Mouse (Mus musculus) small intestine, adult 2 months (tissue): ENCODE results near the gene Snip1. TPM values are rescaled to one million over a fixed set of nuclear protein-coding genes. Genes with fewer than 3 reads are reported as not detected.

Experiments
- H3K27ac ChIP-seq: fragments of 200-500 bp; 2 replicates; pipeline ENCODE4 v1.5.1; 2012; ENCODE audit warnings: low read depth, low read length, control low read depth, inconsistent platforms; ENCODE audit not compliant: insufficient read depth
- H3K27me3 ChIP-seq: fragments of 200-500 bp; 2 replicates; pipeline ENCODE4 v1.6.1; 2012; ENCODE audit warnings: mild to moderate bottlenecking, moderate library complexity, low read length, inconsistent platforms; ENCODE audit not compliant: control insufficient read depth, insufficient read depth
- H3K36me3 ChIP-seq: fragments of 200-500 bp; 2 replicates; pipeline ENCODE4 v1.6.1; 2012; ENCODE audit warnings: mild to moderate bottlenecking, low read length, control low read depth, inconsistent platforms; ENCODE audit not compliant: control insufficient read depth, insufficient read depth
- H3K4me1 ChIP-seq: fragments of 200-500 bp; 2 replicates; pipeline ENCODE4 v1.6.1; 2012; ENCODE audit warnings: low read length, inconsistent platforms, mixed read lengths; ENCODE audit not compliant: control insufficient read depth, insufficient read depth, insufficient read length
- H3K4me3 ChIP-seq: fragments of 200-500 bp; 2 replicates; pipeline ENCODE4 v1.5.1; 2012; ENCODE audit warnings: low read depth, mild to moderate bottlenecking, control low read depth, inconsistent platforms, low read length, moderate library complexity
- CTCF ChIP-seq: fragments of 200-500 bp; IDR thresholded peaks from 2 replicates; pipeline ENCODE4 v1.5.1; 2012; ENCODE audit warnings: low read depth, mild to moderate bottlenecking, control low read depth, inconsistent platforms, low read length, moderate library complexity, mixed read lengths; ENCODE audit not compliant: insufficient replicate concordance, insufficient read length; ENCODE audit errors: extremely low read depth
- POLR2A ChIP-seq: fragments of 200-500 bp; IDR thresholded peaks from 2 replicates; pipeline ENCODE4 v1.6.1; 2012; ENCODE audit warnings: low read depth, mild to moderate bottlenecking, control low read depth, inconsistent platforms, low read length, moderate library complexity
- WGBS: fragments of 180-500 bp; shearing (Covaris S2); methylation state at CpG from one replicate; pipeline ENCODE4 v1.1.7; 2018; 5-methylcytosine and 5-hydroxymethylcytosine counted together
- polyA plus RNA-seq: library from polyadenylated mRNA; depleted of rRNA; stranded (reverse); fragments of >200 nt; gene quantifications from 2 replicates; pipeline ENCODE4 v1.2.3, GENCODE M21; 2012

The Snip1 gene
- polyA plus RNA-seq, 1 experiment, result 6.2 TPM

DNA sequence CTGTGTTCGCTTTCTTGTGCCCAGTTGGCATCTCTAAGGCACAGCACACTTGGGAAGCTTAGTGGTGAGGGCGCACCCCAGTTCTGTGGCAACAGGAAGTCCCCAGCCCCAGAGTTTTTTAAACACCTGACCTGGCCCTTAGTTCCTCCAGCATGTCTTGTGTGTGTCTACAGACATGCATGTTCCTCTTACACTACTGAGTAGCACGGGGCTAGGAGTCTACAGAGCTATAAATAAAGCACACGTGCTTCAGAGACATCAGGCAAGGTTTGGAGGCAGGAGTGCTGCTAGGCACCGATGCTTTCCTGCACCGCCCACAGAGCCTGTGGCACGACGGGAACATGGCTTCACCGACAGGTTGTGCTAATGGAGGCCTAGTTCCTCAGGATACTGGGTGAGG, 11.1 kb upstream of the Snip1 start:
- H3K4me1 ChIP-seq, result no peaks in the 10 kb centered on the region
- H3K4me3 ChIP-seq, result no peak overlapping the region
- WGBS, result 82% methylated on average over 9 of the region's 9 CpGs
- no peak overlapping the region; the same call in 1 of the 2 replicates for H3K27ac ChIP-seq
- H3K36me3 ChIP-seq, result peaks cover 43% of the 10 kb centered on the region
- H3K27me3 ChIP-seq, result no peaks in the 10 kb centered on the region
- TF ChIP-seq CTCF (no peak), POLR2A (no peak)

DNA sequence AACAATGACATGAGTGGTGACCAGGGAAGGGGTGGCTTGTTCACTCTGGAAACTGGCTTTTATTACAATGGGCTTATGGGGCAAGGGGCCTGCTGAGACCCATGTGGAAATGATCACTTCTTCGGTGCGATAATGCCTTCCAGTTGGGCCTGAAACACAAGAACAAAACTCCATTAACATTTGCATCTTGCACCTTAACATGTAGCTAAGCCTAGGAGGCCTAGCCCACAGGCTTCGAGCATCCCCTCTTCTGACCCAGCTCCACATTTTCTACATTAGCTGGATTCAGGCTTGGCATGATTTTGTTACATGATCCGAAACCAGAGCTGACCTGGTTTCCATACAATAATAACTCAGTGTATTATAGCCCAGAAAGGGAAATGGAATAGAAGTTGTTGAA, 10.0 kb upstream of the Snip1 start:
- H3K4me3 ChIP-seq, result no peak overlapping the region
- 85% methylated on average over 4 of the region's 4 CpGs for WGBS
- TF ChIP-seq CTCF (no peak), POLR2A (no peak)
- H3K36me3 ChIP-seq, result peaks cover 36% of the 10 kb centered on the region
- no peak overlapping the region for H3K27ac ChIP-seq
- no peaks in the 10 kb centered on the region for H3K4me1 ChIP-seq
- no peaks in the 10 kb centered on the region for H3K27me3 ChIP-seq

DNA sequence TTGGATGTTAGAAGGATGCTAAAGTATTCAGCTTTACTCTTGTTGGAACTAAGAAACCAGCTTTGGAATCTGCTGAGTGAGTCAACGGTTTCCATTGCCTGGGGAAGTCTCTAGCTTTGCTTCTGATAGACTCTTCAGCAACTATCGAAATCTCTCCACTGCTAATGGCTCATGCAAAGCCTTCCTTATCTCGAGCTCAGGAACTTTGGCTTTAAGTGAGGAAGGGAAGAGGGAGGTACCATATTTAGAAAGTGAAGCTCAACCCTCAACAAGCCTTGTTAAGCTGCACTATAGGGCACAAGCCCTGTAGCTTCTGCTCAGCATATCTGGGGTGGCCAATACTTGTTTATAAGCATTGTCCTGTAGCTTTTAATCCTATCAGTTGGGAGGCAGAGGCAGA, 9.2 kb upstream of the Snip1 start:
- H3K4me3 ChIP-seq, result no peak overlapping the region
- H3K4me1 ChIP-seq, result no peaks in the 10 kb centered on the region
- no peaks in the 10 kb centered on the region for H3K27me3 ChIP-seq
- TF ChIP-seq POLR2A (no peak), CTCF (no peak)
- 34% methylated on average over 3 of the region's 3 CpGs for WGBS
- H3K36me3 ChIP-seq, result peaks cover 30% of the 10 kb centered on the region
- H3K27ac ChIP-seq, result no peak overlapping the region

DNA sequence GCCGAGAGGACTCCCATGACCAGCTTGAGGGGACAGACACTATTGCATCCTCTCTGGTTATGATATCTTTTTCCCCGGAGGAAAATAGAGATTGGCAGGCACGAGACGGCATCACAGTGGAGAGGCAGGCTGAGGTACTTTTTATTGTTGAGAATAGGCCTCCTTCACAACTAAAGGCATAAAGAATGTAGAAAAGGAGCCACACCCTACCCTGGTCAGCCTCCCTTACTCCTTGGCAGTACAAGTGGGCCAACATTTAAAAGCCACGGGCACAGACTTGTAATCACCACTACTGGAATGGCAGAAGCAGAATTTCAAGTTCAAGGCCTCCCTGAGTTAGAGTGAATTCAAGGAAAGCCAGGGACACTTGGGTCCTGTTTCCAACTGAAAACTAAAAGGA, 8.4 kb upstream of the Snip1 start:
- Histone ChIP-seq H3K36me3 (peaks cover 24% of the 10 kb centered on the region), H3K27me3 (no peaks in the 10 kb centered on the region), H3K4me1 (no peaks in the 10 kb centered on the region), H3K4me3 (no peak overlapping the region), H3K27ac (no peak overlapping the region)
- WGBS, result 42% methylated on average over 5 of the region's 5 CpGs
- TF ChIP-seq POLR2A, result no peak
- no peak for TF ChIP-seq CTCF

DNA sequence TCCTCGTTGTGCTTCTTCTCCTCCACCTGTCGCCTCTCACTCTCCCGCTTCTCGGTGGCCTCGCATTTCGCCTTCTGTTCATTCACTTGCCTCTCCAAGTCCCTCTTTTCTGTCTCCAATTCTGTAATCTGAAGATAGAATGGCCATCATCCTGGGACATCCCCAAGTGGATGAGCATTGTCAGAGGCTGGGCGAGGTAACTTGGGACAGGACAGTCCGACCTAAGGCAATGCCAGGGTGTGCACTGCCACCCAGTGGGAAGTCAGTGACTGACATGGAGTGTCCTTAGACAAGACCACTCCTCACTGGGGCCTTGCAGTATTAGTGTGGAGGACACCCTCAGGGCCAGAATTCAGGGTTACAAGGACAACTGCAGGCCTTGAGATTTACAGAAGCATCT, 7.4 kb upstream of the Snip1 start:
- 4% methylated on average over 8 of the region's 8 CpGs for WGBS
- TF ChIP-seq POLR2A (no peak), CTCF (peak; percentile 49; the same call in 1 of the 2 replicates)
- Histone ChIP-seq H3K27me3 (no peaks in the 10 kb centered on the region), H3K27ac (no peak overlapping the region), H3K4me1 (no peaks in the 10 kb centered on the region), H3K4me3 (no peak overlapping the region), H3K36me3 (peaks cover 15% of the 10 kb centered on the region)

DNA sequence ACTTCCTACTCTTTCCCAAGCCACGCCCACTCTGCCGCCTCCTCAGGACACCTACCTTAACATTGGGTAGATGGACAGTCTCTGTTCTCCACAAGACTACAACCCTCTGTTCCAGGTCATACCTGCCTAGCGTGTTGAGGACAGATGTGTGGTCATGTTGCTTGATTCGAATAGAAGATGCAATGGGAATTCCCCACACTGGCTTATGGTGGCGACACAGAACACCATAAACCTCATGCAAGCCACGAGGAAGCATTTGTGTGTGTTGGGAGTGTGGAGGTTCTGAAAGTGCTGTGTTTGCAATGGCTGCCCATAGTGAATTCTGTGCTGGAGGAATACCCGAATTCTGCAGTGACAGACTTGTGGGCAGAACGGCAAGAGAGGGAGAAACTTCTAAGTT, 2.6 kb upstream of the Snip1 start:
- Histone ChIP-seq H3K27me3 (no peaks in the 10 kb centered on the region), H3K4me3 (no peak overlapping the region), H3K4me1 (peaks cover 8% of the 10 kb centered on the region; the same call in 1 of the 2 replicates), H3K36me3 (peaks cover 2% of the 10 kb centered on the region; the same call in 1 of the 2 replicates), H3K27ac (no peak overlapping the region)
- 45% methylated on average over 8 of the region's 8 CpGs for WGBS
- TF ChIP-seq CTCF (no peak), POLR2A (no peak)

DNA sequence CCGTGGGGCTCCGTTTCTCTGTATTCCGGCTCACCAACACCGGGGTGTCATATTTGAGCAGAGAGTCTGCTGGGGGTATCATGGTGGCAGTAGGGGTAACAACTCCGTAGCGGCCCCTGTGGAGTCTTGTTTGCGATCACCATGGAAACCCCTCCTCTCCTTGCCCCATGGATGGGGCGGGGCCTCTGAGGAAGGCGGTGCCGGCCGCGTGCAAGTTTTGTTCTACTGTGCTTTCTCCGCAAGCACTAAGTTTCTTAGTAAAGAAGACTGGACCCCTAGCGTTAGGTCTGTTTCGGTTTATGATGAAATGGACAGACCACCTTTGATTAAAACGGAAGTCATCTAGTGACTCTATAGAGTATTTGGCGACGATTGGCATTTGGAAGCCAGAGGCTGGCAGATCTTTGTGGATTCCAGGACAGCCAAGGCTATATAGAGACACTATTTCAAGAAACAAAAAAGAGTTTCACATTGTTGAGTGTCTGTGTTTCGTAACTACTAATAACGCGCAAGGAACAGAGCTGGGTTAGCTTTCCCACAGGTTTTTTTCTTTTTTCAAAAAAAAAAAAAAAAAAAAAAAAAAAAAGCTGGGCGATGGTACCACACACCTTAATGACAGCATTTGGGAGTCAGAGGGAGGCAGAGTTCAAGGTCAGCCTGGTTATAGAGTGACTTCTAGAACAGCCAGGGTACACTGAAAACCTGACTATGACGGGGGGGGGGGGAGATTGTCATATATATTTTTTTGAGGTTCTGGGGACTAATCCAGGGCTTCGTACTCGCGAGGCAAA, 760 bp upstream of the Snip1 start, which contains the start of gene Dnali1:
Gene Dnali1, minus strand, starts transcription at position 187 of the 791 bp plus-strand sequence.
- H3K27ac ChIP-seq, result peak within 1 kb of the TSS; percentile 54; the same call in 1 of the 2 replicates
- peak within 1 kb of the TSS; percentile 79 for H3K4me3 ChIP-seq
- peaks cover 8% of the 10 kb centered on the region; the same call in 1 of the 2 replicates for H3K4me1 ChIP-seq
- H3K36me3 ChIP-seq, result peaks cover 15% of the 10 kb centered on the region
- 1% methylated on average over 26 of the region's 26 CpGs for WGBS
- no peaks in the 10 kb centered on the region for H3K27me3 ChIP-seq
- TF ChIP-seq CTCF, result no peak
- no peak for TF ChIP-seq POLR2A
